Mouse (Mus musculus): ENCODE data around the gene Masp2.
A peak's percentile ranks its signal among the peaks of the same experiment; 100 is the strongest.

Gene Masp2

DNA sequence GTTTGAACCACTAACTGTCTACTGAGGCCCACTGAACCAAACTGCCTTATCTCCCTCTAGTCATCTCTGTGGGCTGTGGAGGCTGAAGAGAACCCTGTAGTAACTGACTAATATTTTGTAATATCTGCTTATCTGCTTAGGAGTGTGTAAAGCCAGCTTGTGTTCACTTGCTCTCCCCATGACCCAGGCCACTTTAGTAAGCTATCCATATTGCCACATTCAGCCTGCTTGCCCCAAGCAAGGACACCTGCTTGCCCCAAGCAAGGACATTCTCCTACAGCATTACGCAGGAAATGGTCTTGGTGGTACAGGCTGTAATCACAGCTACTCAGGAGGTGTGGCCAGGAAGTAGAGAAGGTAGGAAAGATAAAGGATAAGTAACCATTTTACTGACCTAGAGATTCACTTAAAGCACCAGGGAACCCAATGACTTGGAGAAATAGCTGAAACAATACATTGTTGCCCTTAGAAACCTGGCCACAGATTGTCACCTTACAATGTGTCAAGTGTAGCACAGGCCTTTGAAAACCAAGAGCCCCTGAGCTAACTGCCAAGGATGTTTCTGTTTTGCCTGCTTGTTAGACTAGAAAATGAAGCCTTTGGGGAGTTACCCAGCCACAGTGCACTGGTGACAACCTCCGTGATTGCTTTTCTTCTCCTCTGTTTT lies 31.2 kb downstream of the Masp2 start:
- peak in 1 of 2 experiments; percentile 79 for DNase-seq (ENCODE audit: inconsistent age in 2 of 2, low spot score in 1 of 2)

DNA sequence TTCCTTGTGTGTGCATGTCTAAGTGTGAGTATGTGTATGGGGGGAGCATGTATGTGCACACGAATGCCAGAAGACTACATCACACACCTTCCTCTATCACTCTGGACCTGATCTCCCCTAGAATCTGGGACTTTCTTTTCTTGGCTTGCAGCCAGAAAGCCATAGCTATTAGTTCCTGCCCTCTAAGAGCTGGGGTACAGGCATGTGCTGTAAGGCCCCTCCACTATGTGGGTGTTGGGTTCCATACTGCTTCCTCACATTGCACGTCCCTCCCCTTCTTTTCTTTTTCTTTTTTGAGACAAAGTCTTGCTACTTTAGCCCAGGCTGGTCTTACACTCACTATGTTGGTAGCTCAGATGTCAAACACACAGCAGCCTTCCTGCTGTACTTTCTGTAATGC lies 33.0 kb downstream of the Masp2 start:
- no peak for DNase-seq (ENCODE audit: inconsistent age in 2 of 2, low spot score in 1 of 2)

DNA sequence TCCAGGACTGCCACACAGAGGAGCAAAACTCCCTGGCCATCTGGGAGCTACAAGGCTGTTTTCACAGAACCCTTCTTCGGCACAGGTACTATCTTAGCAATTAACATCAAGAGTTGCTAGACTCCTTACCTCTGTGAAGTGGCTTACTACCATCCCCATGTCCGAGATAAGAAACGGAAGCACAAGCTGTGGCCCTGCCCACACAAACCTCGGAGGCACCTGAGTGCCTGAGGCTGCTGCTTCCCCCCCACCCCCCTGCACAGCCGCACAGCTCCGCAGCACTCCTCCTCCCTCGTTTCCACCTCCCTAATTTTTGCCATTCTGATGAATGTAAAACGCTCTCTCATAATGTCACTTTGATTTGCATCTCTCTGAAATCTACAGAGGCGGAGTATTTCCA lies 35.9 kb downstream of the Masp2 start:
- DNase-seq (ENCODE audit: inconsistent age in 2 of 2, low spot score in 1 of 2), result no peak

DNA sequence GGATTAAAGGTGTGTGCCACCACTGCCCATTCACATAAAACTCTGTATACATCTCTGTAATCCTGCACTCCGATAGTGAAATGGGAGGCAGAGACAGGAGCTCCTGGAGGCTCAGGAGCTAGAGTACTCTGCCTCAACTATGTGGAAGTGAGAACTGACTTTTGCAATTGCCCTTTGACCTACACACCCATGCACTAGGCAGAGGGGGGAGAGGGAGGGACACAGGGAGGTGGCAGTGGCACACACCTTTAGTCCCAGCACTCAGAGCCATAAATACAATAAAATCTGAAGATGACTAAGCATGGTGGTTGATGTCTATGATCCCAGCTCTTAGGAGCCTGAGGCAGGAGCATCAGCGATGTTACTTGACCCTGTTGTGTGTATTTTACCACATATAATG lies 37.1 kb downstream of the Masp2 start:
- no peak for DNase-seq (ENCODE audit: inconsistent age in 2 of 2, low spot score in 1 of 2)

DNA sequence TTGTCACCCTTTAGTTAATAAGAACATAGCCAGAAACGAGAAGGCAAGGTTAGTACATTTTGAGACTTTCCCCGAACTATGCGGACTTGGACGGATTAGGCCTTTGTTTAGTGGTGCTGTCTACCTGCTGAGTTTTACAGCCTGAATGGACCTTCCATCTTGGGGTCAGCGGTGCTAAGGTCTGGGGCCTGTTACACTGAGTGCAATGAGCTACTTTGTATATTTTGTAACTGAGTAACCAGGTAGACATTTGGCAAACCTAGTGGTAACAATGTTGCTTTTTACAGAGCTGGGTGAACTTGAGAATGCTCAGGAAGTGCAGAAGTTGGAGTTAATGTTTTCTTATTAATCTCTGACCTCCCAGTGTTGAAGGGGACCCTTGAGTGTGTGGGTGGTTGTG lies 38.8 kb downstream of the Masp2 start:
- no peak for DNase-seq (ENCODE audit: inconsistent age in 2 of 2, low spot score in 1 of 2)

DNA sequence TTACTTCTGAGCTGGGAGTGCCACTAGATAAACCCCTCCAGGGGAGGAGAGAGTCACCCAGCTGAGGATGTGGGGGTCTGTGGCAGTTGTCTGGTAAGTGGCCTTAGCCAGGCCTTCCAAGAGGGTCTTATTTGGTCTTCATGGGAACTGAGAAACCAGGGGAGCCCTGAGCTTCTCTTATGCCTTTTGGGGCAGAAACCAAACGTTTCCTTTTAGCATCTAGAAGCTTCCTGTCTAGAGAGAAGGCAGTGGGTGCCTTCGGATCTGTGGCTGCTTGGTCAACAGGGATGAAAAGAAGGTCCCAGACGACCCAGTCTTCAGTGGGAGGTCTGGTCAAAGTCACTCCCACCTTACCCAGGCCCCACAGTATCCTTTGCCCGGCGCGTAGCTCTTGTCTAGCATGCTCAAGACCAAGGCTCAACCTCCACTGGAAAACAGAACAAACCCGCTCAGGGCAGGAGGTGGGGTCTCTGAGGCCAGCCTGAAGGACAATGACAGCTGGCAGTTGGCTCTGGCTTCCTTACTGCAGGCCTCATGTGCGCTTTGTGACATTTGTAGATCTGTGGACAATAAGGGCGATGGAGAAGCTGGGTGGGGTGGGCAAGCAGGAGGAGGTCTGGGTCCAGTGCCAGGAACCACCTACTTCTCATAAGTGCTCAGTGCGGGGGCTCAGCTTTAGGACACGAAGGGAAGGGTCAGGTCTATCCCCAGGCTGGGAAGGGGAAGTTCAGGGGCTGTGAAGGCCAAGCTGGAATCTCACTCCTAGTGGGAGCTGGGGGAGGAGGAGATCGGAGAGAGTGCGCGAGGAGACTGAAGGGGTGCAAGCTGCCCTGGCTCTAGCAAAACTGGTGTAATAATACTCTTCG lies 41.2 kb downstream of the Masp2 start, which contains the start of gene Gm572:
Gm572 (plus strand) TSS at position 27 of the 866 bp plus-strand sequence.
- DNase-seq (ENCODE audit: inconsistent age in 2 of 2, low spot score in 1 of 2), result no peak

DNA sequence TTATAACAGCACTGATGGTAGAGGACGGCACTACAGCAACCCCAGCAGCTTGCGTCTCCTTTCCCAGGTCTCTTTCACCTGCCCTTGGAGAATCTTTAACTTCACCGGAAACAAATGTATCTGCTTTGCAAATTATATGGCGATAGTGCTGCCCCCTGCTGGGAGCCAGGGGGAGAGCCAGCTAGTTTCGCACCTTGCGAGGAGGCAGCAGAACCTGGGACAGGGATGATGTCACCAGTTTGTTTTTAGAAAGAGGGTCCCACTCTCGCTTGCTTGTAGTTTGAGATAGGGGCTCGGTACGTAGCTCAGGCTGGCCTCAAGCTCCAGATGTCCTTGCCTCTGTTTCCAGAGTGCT lies 41.8 kb downstream of the Masp2 start:
- DNase-seq (ENCODE audit: inconsistent age in 2 of 2, low spot score in 1 of 2), result peak; percentile 50 to 83

DNA sequence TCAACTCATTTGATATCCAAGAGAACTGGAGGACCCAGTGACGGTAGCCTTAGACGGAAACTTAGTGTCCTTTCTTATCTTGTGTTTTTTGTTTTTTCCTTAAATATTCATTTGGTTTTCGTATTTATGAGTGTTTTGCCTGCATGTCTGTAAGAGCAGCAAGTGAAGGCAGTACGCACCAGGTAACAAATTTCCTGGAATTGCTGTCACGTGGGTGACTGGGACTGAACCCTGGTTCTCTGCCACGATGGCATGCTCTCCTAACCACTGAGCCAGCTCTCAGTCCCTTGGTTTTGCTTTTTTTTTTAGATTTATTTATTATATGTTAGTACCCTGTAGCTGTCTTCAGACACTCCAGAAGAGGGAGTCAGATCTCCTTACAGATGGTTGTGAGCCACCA lies 42.6 kb downstream of the Masp2 start:
- DNase-seq (ENCODE audit: inconsistent age in 2 of 2, low spot score in 1 of 2), result no peak

DNA sequence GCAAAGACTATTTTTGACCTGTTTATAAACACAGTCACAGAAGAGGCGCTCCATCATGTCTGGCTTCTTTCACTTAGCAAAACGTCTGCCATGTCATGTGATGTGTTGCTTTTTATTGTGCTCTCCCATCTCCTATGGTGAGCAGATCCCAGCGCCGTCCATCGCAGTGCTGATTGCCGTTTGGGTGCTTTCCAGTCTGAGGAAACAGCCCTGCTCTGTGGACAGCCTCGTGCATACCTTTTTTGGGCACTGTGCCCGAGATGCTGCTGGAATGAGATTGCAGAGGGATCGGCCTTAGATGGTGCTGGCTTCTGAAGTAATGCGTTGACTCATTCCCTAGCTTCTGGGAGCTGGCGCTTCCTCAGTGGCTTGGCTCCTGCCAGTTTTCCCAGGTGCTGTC lies 44.3 kb downstream of the Masp2 start:
- peak; percentile 37 to 80 for DNase-seq (ENCODE audit: inconsistent age in 2 of 2, low spot score in 1 of 2)

DNA sequence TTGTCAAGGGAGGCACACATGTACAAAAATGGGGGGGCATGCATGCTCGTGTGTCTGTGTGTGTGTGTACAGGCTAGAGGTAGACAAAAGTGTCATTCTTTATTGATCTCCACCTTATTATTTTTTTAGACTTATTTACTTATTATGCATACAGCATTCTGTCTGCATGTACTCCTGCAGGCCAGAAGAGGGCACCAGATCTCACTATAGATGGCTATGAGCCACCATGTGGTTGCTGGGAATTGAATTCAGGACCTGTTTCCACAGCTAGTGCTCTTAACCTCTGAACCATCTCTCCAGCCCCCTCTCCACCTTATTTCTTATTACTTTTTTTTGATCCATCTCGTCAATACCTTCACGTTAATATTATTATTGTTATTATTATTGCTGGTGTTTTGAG lies 47.0 kb downstream of the Masp2 start:
- no peak for DNase-seq (ENCODE audit: inconsistent age in 2 of 2, low spot score in 1 of 2)

DNA sequence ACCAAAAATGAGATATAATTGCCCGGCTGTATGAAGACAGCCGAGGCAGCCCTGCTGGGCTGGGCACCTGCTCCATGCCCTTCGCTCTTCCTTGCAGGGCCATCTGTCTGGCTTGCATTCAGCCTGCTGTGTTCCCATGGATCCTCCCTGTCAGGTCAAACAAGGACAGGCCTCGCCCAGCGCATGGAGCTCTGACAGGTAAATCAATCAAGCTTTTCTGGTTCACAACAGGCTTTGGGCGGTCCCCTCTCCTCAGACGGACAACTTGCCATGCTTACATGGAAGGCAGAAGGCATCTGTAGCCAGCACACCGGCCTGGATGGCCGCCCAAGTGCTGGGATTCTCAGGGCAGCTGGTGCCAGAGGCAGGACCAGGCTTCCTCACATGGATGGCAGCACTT lies 48.7 kb downstream of the Masp2 start:
- peak; percentile 59 to 81 for DNase-seq (ENCODE audit: inconsistent age in 2 of 2, low spot score in 1 of 2)

DNA sequence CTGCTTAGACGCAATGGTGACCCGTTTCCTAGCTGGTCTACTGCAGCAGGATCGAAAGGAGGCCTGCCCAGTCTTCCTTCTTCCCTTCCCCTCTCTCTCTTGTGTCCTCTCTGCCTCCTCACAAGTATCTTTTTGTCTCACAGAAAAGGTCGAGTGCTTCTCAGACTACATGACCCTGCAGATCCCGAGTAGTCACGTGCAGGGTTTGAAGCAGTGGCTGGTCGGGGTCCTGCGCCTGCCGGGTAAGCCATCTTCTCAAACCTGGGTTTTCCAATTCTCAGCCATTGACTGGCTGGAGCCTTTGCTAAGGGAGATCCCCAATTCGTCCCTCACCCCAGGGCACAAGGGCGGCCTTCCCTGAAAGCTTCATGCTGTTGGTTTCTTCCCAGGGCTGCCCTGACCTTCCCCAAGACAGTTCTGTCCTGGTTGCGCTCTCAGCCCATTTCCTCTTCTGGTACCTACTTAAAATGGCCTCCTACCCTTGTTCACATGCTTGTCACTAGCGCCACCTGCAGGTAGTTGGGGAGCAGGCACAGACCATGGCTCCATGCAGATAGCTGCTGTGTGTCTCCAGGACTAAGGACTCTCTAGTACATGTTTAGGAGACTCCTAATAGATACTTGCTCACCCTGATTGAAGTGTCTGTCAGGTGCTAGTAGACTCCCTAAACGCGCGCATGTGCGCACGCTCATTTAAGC lies 52.5 kb downstream of the Masp2 start:
- peak; percentile 45 to 80 for DNase-seq (ENCODE audit: inconsistent age in 2 of 2, low spot score in 1 of 2)

DNA sequence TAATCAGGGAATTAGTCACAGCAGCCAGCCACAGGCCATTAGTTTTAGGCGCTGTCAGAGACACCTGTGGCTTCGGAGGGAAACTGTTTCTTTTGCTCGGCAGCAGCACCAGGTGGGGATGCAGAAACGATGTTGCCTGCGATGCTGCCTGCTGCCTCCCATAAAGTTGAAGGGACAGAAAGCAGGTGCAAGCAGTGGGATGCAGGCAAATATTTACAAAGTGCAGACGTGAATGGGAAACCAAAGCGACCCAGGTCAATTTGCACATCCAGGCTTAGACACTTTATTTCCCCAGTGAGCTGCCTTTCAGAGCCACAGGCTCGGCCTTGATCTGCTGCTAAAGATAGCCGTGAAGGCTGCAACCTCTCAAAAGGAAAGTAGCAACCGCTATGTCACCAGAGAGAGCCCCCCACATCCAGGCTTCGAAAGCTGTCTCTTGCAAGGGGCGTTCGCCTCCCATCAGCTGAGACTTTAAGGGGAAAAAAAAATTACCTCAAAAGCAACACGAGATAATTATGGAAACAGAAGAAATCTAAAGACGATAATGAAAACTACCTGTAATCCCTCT lies 54.4 kb downstream of the Masp2 start:
- peak in 1 of 2 experiments; percentile 68 for DNase-seq (ENCODE audit: inconsistent age in 2 of 2, low spot score in 1 of 2)

DNA sequence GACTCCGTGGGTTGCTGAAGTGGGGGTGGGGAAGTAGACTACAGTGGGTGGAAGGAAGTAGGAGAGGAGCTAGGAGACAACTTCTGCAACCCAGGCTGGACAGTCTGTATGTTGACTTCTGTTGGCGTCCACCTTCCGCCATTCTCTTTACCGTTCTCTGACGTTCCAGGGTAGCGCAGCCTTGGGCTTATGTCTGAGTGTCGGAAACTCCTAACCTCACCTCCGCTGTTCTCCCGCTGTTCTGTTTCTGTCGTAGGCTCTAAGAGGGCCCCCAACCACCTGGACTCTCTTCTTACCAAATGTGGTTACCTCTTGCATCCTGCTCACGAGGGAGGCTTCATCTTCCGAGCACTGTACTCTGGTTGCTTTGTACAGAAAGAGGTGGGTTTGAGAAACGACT lies 55.4 kb downstream of the Masp2 start:
- DNase-seq (ENCODE audit: inconsistent age in 2 of 2, low spot score in 1 of 2), result no peak

DNA sequence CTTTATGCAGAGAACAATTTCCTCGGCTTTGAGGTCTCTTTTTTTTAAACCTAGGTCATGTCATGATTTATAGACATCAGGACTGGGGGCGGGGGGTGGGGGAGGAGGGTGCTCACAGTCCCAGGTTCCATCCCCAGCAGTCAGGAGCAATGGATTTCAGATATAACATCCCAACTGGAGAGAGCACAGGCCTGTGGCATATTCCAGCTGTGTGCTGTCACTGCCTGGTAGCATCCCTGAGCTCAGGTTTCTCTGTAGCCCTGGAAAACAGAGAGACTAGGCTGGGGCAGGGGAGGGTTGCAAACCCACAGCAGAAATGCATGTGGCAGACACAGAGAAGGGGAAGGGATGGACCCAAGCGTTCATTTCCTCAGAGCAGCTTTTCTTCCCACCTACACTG lies 57.8 kb downstream of the Masp2 start:
- DNase-seq (ENCODE audit: inconsistent age in 2 of 2, low spot score in 1 of 2), result no peak

DNA sequence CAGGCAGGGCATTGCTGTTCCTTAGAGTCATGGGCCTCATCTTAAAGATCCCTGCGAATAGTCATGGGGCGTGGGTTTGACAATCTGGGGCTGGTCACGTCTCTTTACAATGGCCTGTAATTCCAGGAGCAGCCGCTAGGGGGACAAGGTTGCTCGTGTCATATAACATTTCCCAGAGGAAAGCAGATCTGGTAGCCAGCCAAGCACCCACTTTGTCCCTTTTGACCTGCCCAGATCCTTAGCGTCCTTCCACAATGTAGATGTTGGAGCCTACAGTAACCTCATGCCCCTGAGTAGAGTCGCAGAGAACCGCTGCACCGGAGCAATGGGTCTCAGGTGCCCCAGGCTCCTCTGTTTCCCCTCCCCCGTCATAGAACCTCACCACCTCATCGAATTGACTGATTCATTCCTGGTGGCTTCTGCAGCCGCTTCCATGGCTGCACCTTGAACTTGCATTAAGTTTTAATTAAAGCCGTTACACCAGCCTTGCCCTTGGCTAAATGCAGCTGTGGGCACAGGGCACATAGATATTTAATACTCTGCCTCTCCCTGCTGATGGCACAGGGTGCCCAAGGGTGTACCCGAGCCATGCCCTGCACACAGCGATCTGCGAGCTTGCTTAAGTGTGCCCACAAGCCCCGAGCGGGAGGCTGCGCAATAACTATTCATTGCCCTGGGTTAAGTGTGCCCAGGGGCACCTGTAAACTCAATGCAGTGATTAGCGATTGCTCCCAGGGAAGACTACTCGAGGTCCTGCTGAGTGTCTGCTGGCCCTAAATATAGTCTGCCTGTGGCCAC lies 60.0 kb downstream of the Masp2 start:
- peak; percentile 69 to 94 for DNase-seq (ENCODE audit: inconsistent age in 2 of 2, low spot score in 1 of 2)

DNA sequence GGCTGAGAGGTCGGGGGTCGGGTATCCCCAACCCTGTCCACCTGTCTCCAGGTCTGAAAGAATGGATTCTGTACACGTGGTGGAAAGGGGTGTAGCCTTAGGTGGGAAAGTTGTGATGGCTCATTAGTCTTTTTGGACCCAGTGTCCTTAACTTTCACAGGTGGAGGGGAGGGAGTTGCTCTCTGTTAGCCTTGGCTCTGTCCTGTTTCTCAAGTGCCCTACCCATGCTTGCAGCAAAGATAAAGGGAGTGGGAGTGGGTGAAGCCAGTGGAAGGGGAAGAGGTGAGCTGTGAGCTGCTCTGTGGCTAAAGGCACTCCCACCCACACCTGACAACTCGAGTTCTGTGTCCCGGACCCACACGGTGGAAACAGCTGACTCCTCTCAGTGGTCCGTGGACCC lies 61.0 kb downstream of the Masp2 start:
- DNase-seq (ENCODE audit: inconsistent age in 2 of 2, low spot score in 1 of 2), result no peak

DNA sequence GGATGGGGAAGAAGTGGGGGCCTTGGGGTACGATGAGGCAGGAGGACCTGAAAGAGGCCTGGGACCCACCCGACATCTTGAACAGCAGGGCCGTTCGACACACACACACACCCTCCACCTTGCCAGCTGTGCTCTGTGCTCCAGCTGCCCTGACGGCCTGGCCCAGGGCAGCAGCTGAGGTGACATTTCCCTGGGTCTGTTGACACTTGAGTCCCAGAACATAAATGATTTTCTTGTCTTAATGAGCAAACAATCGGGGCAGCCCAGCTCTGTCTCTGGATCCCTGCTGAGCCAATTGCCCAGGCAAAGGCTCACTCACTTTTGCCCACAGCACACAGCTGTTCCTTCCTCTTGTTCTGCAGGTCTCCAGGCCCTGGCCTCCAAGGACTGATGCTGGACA lies 61.7 kb downstream of the Masp2 start:
- no peak for DNase-seq (ENCODE audit: inconsistent age in 2 of 2, low spot score in 1 of 2)
